Mouse (Mus musculus) natural killer cell, adult 2 months (primary cell): ENCODE measurements around the gene Xpot.

Experiments
- DNase-seq, 2 experiments: peaks; one replicate each; pipeline ENCODE4 v3.0.0; 2022; ENCODE audit warnings: low spot score in 2 of 2

The Xpot gene

GRCm38 (mm10) chr10:121622431-121622830 lies 3.7 kb downstream of the Xpot start:
- no peak for DNase-seq

GRCm38 (mm10) chr10:121615935-121616334 lies 10.2 kb downstream of the Xpot start:
- no peak for DNase-seq

- no peak for DNase-seq
Observed at GRCm38 (mm10) chr10:121615146-121615870, 10.8 kb downstream of the Xpot start.

- DNase-seq = no peak
Observed at GRCm38 (mm10) chr10:121613570-121613969, 12.6 kb downstream of the Xpot start.

GRCm38 (mm10) chr10:121612448-121612847 lies 13.7 kb downstream of the Xpot start:
- DNase-seq = no peak

- DNase-seq = no peak
Observed at GRCm38 (mm10) chr10:121611587-121611986, 14.5 kb downstream of the Xpot start.

GRCm38 (mm10) chr10:121608177-121608576 lies 18.0 kb downstream of the Xpot start:
- DNase-seq = no peak

- no peak for DNase-seq
Observed at GRCm38 (mm10) chr10:121604632-121605344, 21.3 kb downstream of the Xpot start.

GRCm38 (mm10) chr10:121603556-121603955 lies 22.6 kb downstream of the Xpot start:
- no peak for DNase-seq

- no peak for DNase-seq
Observed at GRCm38 (mm10) chr10:121601272-121601671, 24.9 kb downstream of the Xpot start.

- DNase-seq = no peak
Observed at GRCm38 (mm10) chr10:121596580-121596979, 29.6 kb downstream of the Xpot start.

GRCm38 (mm10) chr10:121591106-121591505 lies 35.0 kb downstream of the Xpot start:
- DNase-seq = peak in 1 of 2 experiments; percentile 7

GRCm38 (mm10) chr10:121587371-121587840 lies 38.7 kb downstream of the Xpot start:
- DNase-seq = peak; percentile 18 to 49

- DNase-seq = peak; percentile 86 to 90
Observed at GRCm38 (mm10) chr10:121586675-121587370, 39.3 kb downstream of the Xpot start, which contains the start of gene Tbk1. Tbk1 (minus strand) TSS chr10:121586787.

GRCm38 (mm10) chr10:121585791-121586642 lies 40.1 kb downstream of the Xpot start:
- peak in 1 of 2 experiments; percentile 20 for DNase-seq

- DNase-seq = no peak
Observed at GRCm38 (mm10) chr10:121585056-121585790, 40.9 kb downstream of the Xpot start.

- DNase-seq = no peak
Observed at GRCm38 (mm10) chr10:121584033-121584432, 42.1 kb downstream of the Xpot start.

- peak; percentile 58 to 77 for DNase-seq
Observed at GRCm38 (mm10) chr10:121583016-121583415, 43.1 kb downstream of the Xpot start.

- DNase-seq = no peak
Observed at GRCm38 (mm10) chr10:121582287-121582686, 43.8 kb downstream of the Xpot start.

GRCm38 (mm10) chr10:121581405-121581804 lies 44.7 kb downstream of the Xpot start:
- no peak for DNase-seq

GRCm38 (mm10) chr10:121580381-121580780 lies 45.8 kb downstream of the Xpot start:
- DNase-seq = no peak
